Mouse (Mus musculus) limb, embryonic 11.5 days (tissue): Measurements from ENCODE around the gene Fam213a. TPM values are rescaled to one million over a fixed set of nuclear protein-coding genes. Genes with fewer than 3 reads are reported as not detected.

Experiments
- ATAC-seq: fragments of 200-750 bp; cut with Nextera tagmentation; 2 replicates; pipeline ENCODE4 v1.8.0; 2017; ENCODE audit warnings: low read depth; ENCODE audit not compliant: insufficient number of reproducible peaks, low FRiP score, low TSS enrichment
- DNase-seq: peaks from one replicate; pipeline ENCODE4 v3.0.0-alpha.2; 2015; ENCODE audit warnings: low spot score
- H3K27ac ChIP-seq: fragments of 300-500 bp; sonication (generic); replicated peaks from 2 replicates; pipeline ENCODE4 v1.5.1; 2014; ENCODE audit warnings: low read depth, mild to moderate bottlenecking, low read length
- H3K27me3 ChIP-seq: fragments of 300-500 bp; sonication (generic); 2 replicates; pipeline ENCODE4 v1.6.1; 2014; ENCODE audit warnings: mild to moderate bottlenecking, low read length, mixed read lengths; ENCODE audit not compliant: control insufficient read depth, insufficient read depth
- H3K36me3 ChIP-seq: fragments of 300-500 bp; sonication (generic); 2 replicates; pipeline ENCODE4 v1.6.1; 2014; ENCODE audit warnings: mild to moderate bottlenecking, low read length, moderate library complexity, mixed read lengths; ENCODE audit not compliant: control insufficient read depth, insufficient read depth
- H3K4me1 ChIP-seq: fragments of 300-500 bp; sonication (generic); 2 replicates; pipeline ENCODE4 v1.6.1; 2014; ENCODE audit warnings: low read length, mixed read lengths; ENCODE audit not compliant: control insufficient read depth, insufficient read depth
- H3K4me2 ChIP-seq: fragments of 300-500 bp; sonication (generic); 2 replicates; pipeline ENCODE4 v1.6.1; 2014; ENCODE audit warnings: low read depth, mild to moderate bottlenecking, moderate library complexity; ENCODE audit not compliant: severe bottlenecking
- H3K4me3 ChIP-seq: fragments of 300-500 bp; sonication (generic); 2 replicates; pipeline ENCODE4 v1.5.1; 2014; ENCODE audit warnings: low read depth, low read length
- H3K9ac ChIP-seq: fragments of 300-500 bp; sonication (generic); 2 replicates; pipeline ENCODE4 v1.6.1; 2014; ENCODE audit warnings: mild to moderate bottlenecking, low read length
- H3K9me3 ChIP-seq: fragments of 300-500 bp; sonication (generic); 2 replicates; pipeline ENCODE4 v1.6.1; 2016; ENCODE audit warnings: low read length; ENCODE audit not compliant: control insufficient read depth
- WGBS: fragments of 180-500 bp; shearing (Covaris S2); extraction: QIAGEN DNeasy Blood & Tissue Kit; methylation state at CpG from one replicate; pipeline ENCODE4 v1.1.7; 2014; 5-methylcytosine and 5-hydroxymethylcytosine counted together
- polyA plus RNA-seq: library from polyadenylated mRNA; unstranded; fragments of >200 nt; fragmentation: Nextera tagmentation; extraction: Ambion mirVana; gene quantifications from 2 replicates; pipeline ENCODE4 v1.2.1, GENCODE M21; 2014

Fam213a gene
- polyA plus RNA-seq, 1 experiment from 2014 or later = 38.1 TPM

DNA sequence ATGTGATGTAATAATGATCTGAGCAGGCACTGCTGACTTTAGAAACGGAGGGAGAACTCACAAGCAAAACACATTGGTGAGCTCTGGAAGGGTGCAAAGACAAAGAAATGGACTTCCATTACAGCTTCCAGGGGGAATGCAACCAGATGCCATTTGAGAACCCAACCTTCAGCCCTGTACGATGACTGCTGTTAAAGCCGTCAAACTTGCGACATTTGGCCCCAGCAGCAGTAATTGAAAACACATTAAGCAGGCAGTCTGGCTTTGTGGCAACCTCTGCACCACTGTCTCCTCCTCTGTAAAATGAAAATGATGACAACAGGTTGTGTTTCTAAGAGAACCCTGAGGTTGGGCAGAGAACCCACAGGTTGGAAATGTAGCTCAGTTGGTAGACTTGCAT is 12.8 kb downstream of the Fam213a start:
- H3K9me3 ChIP-seq = no peaks in the 10 kb centered on the region
- no peaks in the 10 kb centered on the region for H3K27me3 ChIP-seq
- no peak overlapping the region for H3K9ac ChIP-seq
- 12% methylated on average over 4 of the region's 4 CpGs for WGBS
- peaks cover 5% of the 10 kb centered on the region; the same call in 1 of the 2 replicates for H3K4me1 ChIP-seq
- no peaks in the 10 kb centered on the region; the same call in 1 of the 2 replicates for H3K36me3 ChIP-seq
- no peak overlapping the region for H3K27ac ChIP-seq
- H3K4me3 ChIP-seq = no peak overlapping the region
- DNase-seq (no peak), ATAC-seq (no peak)
- H3K4me2 ChIP-seq = no peak overlapping the region

DNA sequence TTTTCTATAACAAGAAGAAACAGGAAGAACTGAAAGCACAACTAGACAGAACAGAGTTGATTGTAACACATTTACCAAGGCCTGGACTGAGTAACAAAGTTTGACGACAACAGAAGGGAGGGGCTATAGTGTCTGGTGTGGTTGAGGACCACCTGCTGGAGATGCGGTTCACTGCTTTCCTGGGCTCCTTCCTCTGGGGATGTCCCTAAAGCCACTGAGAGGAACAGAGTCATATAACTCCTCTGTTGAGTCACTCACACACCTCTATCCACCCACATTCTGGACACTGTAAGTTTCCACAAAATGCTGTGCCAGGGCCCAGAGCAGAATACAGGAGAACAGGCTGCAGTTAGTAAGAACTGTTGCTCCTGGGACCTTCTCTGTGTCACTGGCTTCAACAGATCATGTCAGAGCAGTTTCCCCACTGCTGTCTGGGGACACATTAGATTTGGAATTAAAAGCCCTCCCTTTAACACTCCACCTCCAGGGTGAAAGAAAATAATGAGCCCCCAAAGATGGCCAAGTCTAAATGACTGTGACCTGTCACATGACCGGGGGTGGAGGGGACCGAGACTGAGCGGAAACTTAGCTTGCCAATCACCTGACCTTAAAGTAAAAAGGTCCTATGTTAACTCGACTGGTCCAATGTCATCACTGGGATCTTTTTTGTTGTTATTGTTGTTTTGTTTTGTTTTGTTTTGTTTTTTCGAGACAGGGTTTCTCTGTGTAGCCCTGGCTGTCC is 13.5 kb downstream of the Fam213a start:
- ATAC-seq = no peak
- Histone ChIP-seq H3K4me1 (peaks cover 5% of the 10 kb centered on the region; the same call in 1 of the 2 replicates), H3K4me3 (no peak overlapping the region), H3K9ac (no peak overlapping the region), H3K27ac (no peak overlapping the region), H3K9me3 (no peaks in the 10 kb centered on the region), H3K4me2 (no peak overlapping the region), H3K36me3 (no peaks in the 10 kb centered on the region; the same call in 1 of the 2 replicates), H3K27me3 (no peaks in the 10 kb centered on the region)
- DNase-seq = no peak
- WGBS = 85% methylated on average over 7 of the region's 7 CpGs

DNA sequence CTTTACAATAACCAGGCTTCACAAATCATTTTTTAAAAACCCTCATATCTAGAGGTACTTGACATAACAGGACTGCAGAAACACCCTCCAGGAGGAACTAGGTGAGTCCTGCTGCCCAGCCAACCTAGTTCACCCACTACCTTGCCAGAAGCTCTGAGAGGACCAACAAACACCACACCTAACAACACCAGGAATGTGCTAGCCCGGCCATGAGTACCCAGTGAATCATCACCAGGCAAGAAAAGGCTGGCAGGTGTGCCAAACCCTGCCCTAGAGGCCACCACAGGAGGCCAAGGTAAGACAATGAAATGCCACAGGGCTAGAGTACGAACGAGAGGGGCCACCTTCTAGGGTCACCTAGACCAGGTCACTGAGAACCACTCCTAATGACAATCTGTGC is 17.4 kb downstream of the Fam213a start:
- no peak overlapping the region for H3K9ac ChIP-seq
- DNase-seq (no peak), ATAC-seq (no peak)
- no peaks in the 10 kb centered on the region; the same call in 1 of the 2 replicates for H3K36me3 ChIP-seq
- no peak overlapping the region for H3K27ac ChIP-seq
- no peak overlapping the region for H3K4me2 ChIP-seq
- H3K4me3 ChIP-seq = no peak overlapping the region
- no peaks in the 10 kb centered on the region for H3K27me3 ChIP-seq
- H3K9me3 ChIP-seq = no peaks in the 10 kb centered on the region
- 84% methylated on average over 3 of the region's 3 CpGs for WGBS
- 0 out of 2 replicates have a peak, but pooled peaks cover 3% of the 10 kb centered on the region for H3K4me1 ChIP-seq

DNA sequence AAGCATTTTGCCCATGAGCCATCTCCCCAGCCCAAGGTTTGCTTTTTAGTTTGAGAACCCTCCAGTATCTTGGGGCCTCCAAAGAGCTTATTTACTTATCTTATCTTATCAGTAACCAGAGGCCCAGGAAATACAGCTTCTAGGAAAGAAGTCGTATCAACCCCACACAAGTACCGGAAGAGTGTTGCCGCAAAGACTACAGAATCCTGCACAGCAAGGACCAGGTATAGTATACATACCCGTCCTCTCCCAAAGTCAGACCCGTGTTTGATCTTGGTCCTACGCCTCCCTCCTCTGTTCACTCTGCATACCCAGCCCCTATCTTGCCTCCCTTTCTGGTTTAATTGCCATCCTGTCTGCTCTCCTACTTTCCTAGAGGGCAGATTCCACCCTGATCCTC is 21.1 kb downstream of the Fam213a start:
- H3K9me3 ChIP-seq = no peaks in the 10 kb centered on the region
- 75% methylated on average over 6 of the region's 6 CpGs for WGBS

DNA sequence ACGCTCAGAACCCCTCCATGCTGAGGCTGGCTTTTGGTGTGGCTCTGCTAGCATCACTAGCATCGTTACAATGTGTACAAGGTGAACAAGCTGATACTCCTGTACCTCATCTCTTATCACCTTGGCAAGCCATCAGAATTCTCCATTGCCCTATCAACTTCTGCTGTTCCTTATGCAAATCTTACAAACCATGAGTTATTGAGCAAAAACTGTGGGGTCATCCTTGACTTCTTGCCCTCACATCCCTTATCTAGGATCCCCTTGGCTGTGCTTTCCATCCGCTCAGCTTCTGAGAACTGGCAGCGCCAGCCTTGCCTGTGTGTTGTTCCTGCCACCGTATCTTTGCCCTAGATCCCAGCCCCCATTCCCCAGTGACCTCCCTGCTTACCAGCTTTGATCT is 24.8 kb downstream of the Fam213a start:
- H3K4me1 ChIP-seq = no peaks in the 10 kb centered on the region
- 94% methylated on average over 5 of the region's 5 CpGs for WGBS
- no peaks in the 10 kb centered on the region for H3K27me3 ChIP-seq
- no peak overlapping the region for H3K9ac ChIP-seq
- no peak overlapping the region for H3K4me3 ChIP-seq
- no peak overlapping the region for H3K4me2 ChIP-seq
- no peaks in the 10 kb centered on the region for H3K9me3 ChIP-seq
- no peak overlapping the region for H3K27ac ChIP-seq
- no peaks in the 10 kb centered on the region for H3K36me3 ChIP-seq
- ATAC-seq (no peak), DNase-seq (no peak)

More for the DNA sequence above, 21.1 kb downstream of the Fam213a start:
- Histone ChIP-seq H3K27me3 (no peaks in the 10 kb centered on the region), H3K4me2 (no peak overlapping the region), H3K4me1 (no peaks in the 10 kb centered on the region), H3K9ac (no peak overlapping the region), H3K4me3 (no peak overlapping the region), H3K36me3 (no peaks in the 10 kb centered on the region), H3K27ac (no peak overlapping the region)
- DNase-seq (no peak), ATAC-seq (no peak)

DNA sequence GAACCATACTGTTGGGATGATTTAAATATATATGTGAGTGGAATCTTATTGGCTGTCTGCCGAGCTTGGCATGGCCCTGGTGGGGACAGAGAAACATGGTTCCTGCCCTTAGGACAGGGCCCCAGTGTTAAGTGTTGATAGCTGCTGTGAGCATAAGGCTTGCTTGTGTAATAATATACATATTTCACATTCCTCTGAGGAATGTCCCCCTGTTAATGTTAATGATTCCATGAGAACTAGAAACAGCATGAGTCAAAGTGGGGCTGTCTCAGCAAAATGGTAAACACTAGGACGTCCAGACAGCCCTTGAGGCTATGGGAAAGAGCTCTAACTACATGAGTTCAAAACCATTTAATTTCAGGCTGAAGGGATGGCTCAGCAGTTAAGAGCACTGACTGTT is 26.4 kb downstream of the Fam213a start:
- Histone ChIP-seq H3K9me3 (no peaks in the 10 kb centered on the region), H3K9ac (no peak overlapping the region), H3K36me3 (no peaks in the 10 kb centered on the region), H3K4me3 (no peak overlapping the region), H3K27me3 (no peaks in the 10 kb centered on the region), H3K4me1 (no peaks in the 10 kb centered on the region), H3K27ac (no peak overlapping the region), H3K4me2 (no peak overlapping the region)
- ATAC-seq (no peak), DNase-seq (no peak)
- 81% methylated on average over 2 of the region's 2 CpGs for WGBS

DNA sequence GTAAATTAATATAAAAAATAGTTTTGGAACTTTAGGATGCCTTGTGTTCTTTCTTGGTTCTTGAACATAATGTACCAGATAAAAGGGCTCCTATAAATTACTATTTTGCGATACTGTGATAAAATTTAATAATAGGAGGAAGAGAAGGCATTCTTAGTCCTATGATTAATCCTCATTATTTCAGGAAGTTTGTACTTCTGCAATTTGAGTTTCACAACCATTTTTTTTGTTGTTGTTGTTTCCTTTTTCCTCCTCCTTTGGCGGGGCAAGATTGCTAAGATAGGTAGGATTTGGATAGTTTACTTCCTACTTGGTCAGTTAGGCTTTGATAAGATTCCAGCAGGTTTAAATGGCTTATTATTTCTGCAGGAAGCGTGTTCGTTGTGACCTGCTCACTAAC is 28.0 kb downstream of the Fam213a start:
- 91% methylated on average over 4 of the region's 4 CpGs for WGBS
- Histone ChIP-seq H3K4me3 (no peak overlapping the region), H3K4me1 (no peaks in the 10 kb centered on the region), H3K9ac (no peak overlapping the region), H3K9me3 (no peaks in the 10 kb centered on the region), H3K36me3 (no peaks in the 10 kb centered on the region), H3K27ac (no peak overlapping the region), H3K4me2 (no peak overlapping the region), H3K27me3 (no peaks in the 10 kb centered on the region)
- no peak for DNase-seq
- ATAC-seq = no peak

DNA sequence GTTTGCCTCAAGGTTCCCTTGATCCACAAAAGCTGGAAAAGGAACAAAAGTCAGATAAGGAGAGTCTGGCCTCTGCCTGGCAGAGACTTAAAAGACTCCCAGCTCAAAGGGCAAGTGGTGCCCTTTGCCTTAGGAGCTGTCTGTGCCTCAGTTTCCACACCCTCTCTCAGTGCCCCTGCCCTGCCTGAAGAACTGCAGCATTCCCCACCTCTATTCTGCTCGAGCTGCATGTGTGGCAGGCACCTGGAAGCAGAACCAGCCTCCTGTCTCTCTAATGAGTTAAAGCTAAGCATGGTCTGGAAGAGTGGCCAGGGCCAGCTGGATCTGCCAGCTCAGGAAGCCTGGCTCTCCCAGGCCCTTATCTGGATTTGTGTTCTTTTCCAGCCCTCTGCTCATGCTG is 33.9 kb downstream of the Fam213a start:
- no peak overlapping the region for H3K27ac ChIP-seq
- no peak for ATAC-seq

DNA sequence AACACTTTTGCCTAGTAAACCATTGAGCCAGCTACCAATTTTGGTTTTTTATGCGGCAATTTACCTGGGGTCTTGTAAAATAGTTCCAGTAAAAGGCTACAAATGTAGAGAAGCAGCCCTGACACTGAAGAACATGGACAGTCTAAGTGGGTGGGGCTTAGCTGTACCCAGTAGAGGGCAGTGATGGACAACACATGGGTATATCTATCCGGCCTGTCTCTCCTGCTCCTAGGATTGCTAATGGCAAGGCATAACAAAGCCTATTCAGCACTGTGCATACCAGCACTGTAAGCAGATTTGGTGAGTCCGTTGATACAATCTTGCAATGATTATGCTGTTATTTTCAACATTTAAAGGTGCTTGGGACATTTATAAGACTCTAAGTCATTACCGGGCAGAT is 34.6 kb downstream of the Fam213a start:
- H3K9me3 ChIP-seq = no peaks in the 10 kb centered on the region
- no peak overlapping the region for H3K4me3 ChIP-seq
- DNase-seq (no peak), ATAC-seq (no peak)
- H3K4me1 ChIP-seq = no peaks in the 10 kb centered on the region
- no peaks in the 10 kb centered on the region for H3K27me3 ChIP-seq
- H3K27ac ChIP-seq = no peak overlapping the region
- 56% methylated on average over 4 of the region's 4 CpGs for WGBS
- no peak overlapping the region for H3K4me2 ChIP-seq
- no peak overlapping the region for H3K9ac ChIP-seq
- no peaks in the 10 kb centered on the region for H3K36me3 ChIP-seq

More for the DNA sequence above, 33.9 kb downstream of the Fam213a start:
- 25% methylated on average over 1 of the region's 1 CpGs for WGBS
- no peak overlapping the region for H3K4me2 ChIP-seq
- no peak for DNase-seq
- H3K36me3 ChIP-seq = no peaks in the 10 kb centered on the region
- H3K27me3 ChIP-seq = no peaks in the 10 kb centered on the region
- H3K4me3 ChIP-seq = no peak overlapping the region
- no peak overlapping the region for H3K9ac ChIP-seq
- H3K4me1 ChIP-seq = no peaks in the 10 kb centered on the region
- H3K9me3 ChIP-seq = no peaks in the 10 kb centered on the region
